Mouse (Mus musculus): Measurements from ENCODE around the gene Serinc4. TPM values are rescaled to one million over a fixed set of nuclear protein-coding genes. Genes with fewer than 3 reads are reported as not detected.

Gene Serinc4
- polyA plus RNA-seq, 1 experiment from 2014 or later = 1.4 TPM

- no peak overlapping the region for H3K27ac ChIP-seq (replicated peaks)
- H3K9ac ChIP-seq = no peak overlapping the region
- H3K4me2 ChIP-seq = no peak overlapping the region
- H3K4me1 ChIP-seq (replicated peaks) = peaks cover 28% of the 10 kb centered on the region
- 0 out of 2 replicates have a peak, but pooled peaks cover 2% of the 10 kb centered on the region for H3K36me3 ChIP-seq
- no peak overlapping the region for H3K4me3 ChIP-seq
- H3K27me3 ChIP-seq = peaks cover 35% of the 10 kb centered on the region
- WGBS = 88% methylated on average over 3 of the region's 3 CpGs
- no peak for ATAC-seq (ENCODE audit: low read depth)
- no peaks in the 10 kb centered on the region for H3K9me3 ChIP-seq
Measured at GRCm38 (mm10) chr2:121445117-121445516, 11.5 kb downstream of the Serinc4 start.

GRCm38 (mm10) chr2:121444178-121444577 lies 12.4 kb downstream of the Serinc4 start, which contains the start of gene Ell3:
Gene Ell3, minus strand, starts transcription at chr2:121444278.
- 0 out of 2 replicates have a peak within 1 kb of the TSS, but pooled peaks have one; percentile 33 for H3K4me3 ChIP-seq
- no peak within 1 kb of the TSS for H3K27ac ChIP-seq (replicated peaks)
- ATAC-seq (ENCODE audit: low read depth) = no peak
- peaks cover 11% of the 10 kb centered on the region for H3K36me3 ChIP-seq
- H3K4me2 ChIP-seq = peak within 1 kb of the TSS; percentile 58
- no peaks in the 10 kb centered on the region for H3K9me3 ChIP-seq
- peaks cover 26% of the 10 kb centered on the region for H3K4me1 ChIP-seq (replicated peaks)
- H3K9ac ChIP-seq = no peak within 1 kb of the TSS
- peaks cover 41% of the 10 kb centered on the region for H3K27me3 ChIP-seq
- WGBS = 91% methylated on average over 1 of the region's 1 CpGs

GRCm38 (mm10) chr2:121443068-121443349 lies 13.6 kb downstream of the Serinc4 start:
- Histone ChIP-seq H3K27ac (replicated peaks) (no peak overlapping the region), H3K9ac (peak overlapping the region; percentile 22; the same call in 1 of the 2 replicates), H3K27me3 (peaks cover 41% of the 10 kb centered on the region), H3K9me3 (no peaks in the 10 kb centered on the region), H3K4me3 (peak overlapping the region; percentile 33), H3K4me2 (peak overlapping the region; percentile 58), H3K36me3 (peaks cover 23% of the 10 kb centered on the region), H3K4me1 (replicated peaks) (peaks cover 20% of the 10 kb centered on the region)
- 7% methylated on average over 8 of the region's 8 CpGs for WGBS
- ATAC-seq (ENCODE audit: low read depth) = no peak

- peaks cover 17% of the 10 kb centered on the region for H3K4me1 ChIP-seq (replicated peaks)
- H3K27ac ChIP-seq (replicated peaks) = no peak overlapping the region
- no peaks in the 10 kb centered on the region for H3K9me3 ChIP-seq
- H3K4me2 ChIP-seq = peak overlapping the region; percentile 58
- peaks cover 28% of the 10 kb centered on the region for H3K36me3 ChIP-seq
- WGBS = 2% methylated on average over 30 of the region's 30 CpGs
- peak overlapping the region; percentile 22 for H3K9ac ChIP-seq
- peaks cover 41% of the 10 kb centered on the region for H3K27me3 ChIP-seq
- H3K4me3 ChIP-seq = peak overlapping the region; percentile 33
- ATAC-seq (ENCODE audit: low read depth) = no peak
Measured at GRCm38 (mm10) chr2:121442259-121443067, 14.1 kb downstream of the Serinc4 start.

GRCm38 (mm10) chr2:121441800-121442199 lies 14.8 kb downstream of the Serinc4 start:
- H3K4me1 ChIP-seq (replicated peaks) = peaks cover 17% of the 10 kb centered on the region
- H3K27me3 ChIP-seq = peaks cover 41% of the 10 kb centered on the region
- ATAC-seq (ENCODE audit: low read depth) = no peak
- H3K36me3 ChIP-seq = peaks cover 35% of the 10 kb centered on the region
- peak overlapping the region; percentile 58 for H3K4me2 ChIP-seq
- H3K9me3 ChIP-seq = no peaks in the 10 kb centered on the region
- 12% methylated on average over 11 of the region's 11 CpGs for WGBS
- H3K9ac ChIP-seq = peak overlapping the region; percentile 22; the same call in 1 of the 2 replicates
- H3K4me3 ChIP-seq = peak overlapping the region; percentile 33
- H3K27ac ChIP-seq (replicated peaks) = no peak overlapping the region

GRCm38 (mm10) chr2:121440834-121441605 lies 15.6 kb downstream of the Serinc4 start:
- Histone ChIP-seq H3K27ac (replicated peaks) (no peak overlapping the region), H3K9ac (no peak overlapping the region), H3K36me3 (peaks cover 40% of the 10 kb centered on the region), H3K4me1 (replicated peaks) (peaks cover 17% of the 10 kb centered on the region), H3K4me2 (no peak overlapping the region), H3K4me3 (no peak overlapping the region), H3K27me3 (peaks cover 41% of the 10 kb centered on the region), H3K9me3 (no peaks in the 10 kb centered on the region)
- no peak for ATAC-seq (ENCODE audit: low read depth)
- WGBS = 61% methylated on average over 5 of the region's 5 CpGs

GRCm38 (mm10) chr2:121439746-121440145 lies 16.8 kb downstream of the Serinc4 start:
- H3K27ac ChIP-seq (replicated peaks) = no peak overlapping the region
- peaks cover 41% of the 10 kb centered on the region for H3K27me3 ChIP-seq
- no peak overlapping the region for H3K4me3 ChIP-seq
- no peak overlapping the region for H3K9ac ChIP-seq
- H3K4me2 ChIP-seq = no peak overlapping the region
- peaks cover 17% of the 10 kb centered on the region for H3K4me1 ChIP-seq (replicated peaks)
- H3K9me3 ChIP-seq = no peaks in the 10 kb centered on the region
- whole genome bisulfite sequencing = 69% methylated on average over 4 of the region's 4 CpGs
- no peak for ATAC-seq (ENCODE audit: low read depth)
- peaks cover 53% of the 10 kb centered on the region for H3K36me3 ChIP-seq

- Histone ChIP-seq H3K9ac (no peak overlapping the region), H3K4me1 (replicated peaks) (no peaks in the 10 kb centered on the region), H3K36me3 (peaks cover 96% of the 10 kb centered on the region), H3K4me2 (no peak overlapping the region), H3K27me3 (0 out of 2 replicates have a peak, but pooled peaks cover 3% of the 10 kb centered on the region), H3K27ac (replicated peaks) (no peak overlapping the region), H3K9me3 (no peaks in the 10 kb centered on the region), H3K4me3 (no peak overlapping the region)
- 97% methylated on average over 1 of the region's 1 CpGs for WGBS
- no peak for ATAC-seq (ENCODE audit: low read depth)
Measured at GRCm38 (mm10) chr2:121434854-121435253, 21.7 kb downstream of the Serinc4 start.

- H3K36me3 ChIP-seq = peaks cover 85% of the 10 kb centered on the region
- H3K27ac ChIP-seq (replicated peaks) = no peak overlapping the region
- no peak for ATAC-seq (ENCODE audit: low read depth)
- no peaks in the 10 kb centered on the region for H3K9me3 ChIP-seq
- no peaks in the 10 kb centered on the region for H3K27me3 ChIP-seq
- WGBS = 93% methylated on average over 2 of the region's 2 CpGs
- H3K4me1 ChIP-seq (replicated peaks) = no peaks in the 10 kb centered on the region
- H3K4me2 ChIP-seq = no peak overlapping the region
- no peak overlapping the region for H3K4me3 ChIP-seq
- H3K9ac ChIP-seq = no peak overlapping the region
Measured at GRCm38 (mm10) chr2:121425890-121426289, 30.7 kb downstream of the Serinc4 start.

- peaks cover 72% of the 10 kb centered on the region for H3K36me3 ChIP-seq
Measured at GRCm38 (mm10) chr2:121423166-121423565, 33.4 kb downstream of the Serinc4 start.

GRCm38 (mm10) chr2:121418476-121418875 lies 38.1 kb downstream of the Serinc4 start:
- H3K36me3 ChIP-seq = peaks cover 47% of the 10 kb centered on the region
- peaks cover 46% of the 10 kb centered on the region for H3K4me1 ChIP-seq (replicated peaks)
- no peak overlapping the region for H3K4me2 ChIP-seq
- H3K9me3 ChIP-seq = no peaks in the 10 kb centered on the region
- no peak overlapping the region for H3K4me3 ChIP-seq
- H3K9ac ChIP-seq = no peak overlapping the region
- no peak for ATAC-seq (ENCODE audit: low read depth)
- H3K27ac ChIP-seq (replicated peaks) = no peak overlapping the region
- 87% methylated on average over 3 of the region's 3 CpGs for WGBS
- no peaks in the 10 kb centered on the region for H3K27me3 ChIP-seq

More at GRCm38 (mm10) chr2:121423166-121423565, 33.4 kb downstream of the Serinc4 start:
- Histone ChIP-seq H3K27me3 (no peaks in the 10 kb centered on the region), H3K9me3 (no peaks in the 10 kb centered on the region), H3K4me2 (no peak overlapping the region), H3K27ac (replicated peaks) (no peak overlapping the region), H3K9ac (no peak overlapping the region), H3K4me3 (no peak overlapping the region), H3K4me1 (replicated peaks) (peaks cover 9% of the 10 kb centered on the region)
- no peak for ATAC-seq (ENCODE audit: low read depth)
- WGBS = 96% methylated on average over 2 of the region's 2 CpGs

GRCm38 (mm10) chr2:121416356-121416755 lies 40.2 kb downstream of the Serinc4 start:
- no peak overlapping the region for H3K27ac ChIP-seq (replicated peaks)
- no peak overlapping the region for H3K9ac ChIP-seq
- H3K4me1 ChIP-seq (replicated peaks) = peaks cover 60% of the 10 kb centered on the region
- ATAC-seq (ENCODE audit: low read depth) = no peak
- no peaks in the 10 kb centered on the region for H3K27me3 ChIP-seq
- H3K4me2 ChIP-seq = peak overlapping the region; percentile 79
- 91% methylated on average over 6 of the region's 6 CpGs for WGBS
- H3K36me3 ChIP-seq = peaks cover 27% of the 10 kb centered on the region
- 0 out of 2 replicates have a peak overlapping the region, but pooled peaks have one; percentile 2 for H3K4me3 ChIP-seq
- no peaks in the 10 kb centered on the region for H3K9me3 ChIP-seq

Measured in neural tube, embryonic 13.5 days (tissue).